Mouse (Mus musculus): ENCODE measurements around the gene BC005624. TPM values are rescaled to one million over a fixed set of nuclear protein-coding genes. Genes with fewer than 3 reads are reported as not detected.
A peak's percentile ranks its signal among the peaks of the same experiment; 100 is the strongest.

Gene BC005624
- polyA plus RNA-seq, 2 experiments = 46.5 to 65.1 TPM

GRCm38 (mm10) chr2:30967352-30968327 lies 14.4 kb downstream of the BC005624 start, which contains the start of gene Tor1a:
TSS of gene Tor1a (minus strand) at chr2:30967933.
- Histone ChIP-seq H3K4me2 (replicated peaks; ENCODE audit: low read depth, low read length, severe bottlenecking) (peak within 1 kb of the TSS; percentile 94), H3K36me3 (ENCODE audit: control insufficient read depth, insufficient read depth, low read length) (peaks cover 38% of the 10 kb centered on the region), H3K4me3 (replicated peaks; ENCODE audit: low read length) (peak within 1 kb of the TSS; percentile 97), H3K27ac (replicated peaks; ENCODE audit: low read depth, low read length) (peak within 1 kb of the TSS; percentile 39), H3K27me3 (ENCODE audit: control insufficient read depth, insufficient read depth, low read length) (no peaks in the 10 kb centered on the region), H3K9me3 (ENCODE audit: control insufficient read depth, low read length) (no peaks in the 10 kb centered on the region), H3K9ac (ENCODE audit: low read depth, low read length, severe bottlenecking) (peak within 1 kb of the TSS; percentile 86), H3K4me1 (ENCODE audit: control insufficient read depth, insufficient read depth, low read length) (peaks cover 10% of the 10 kb centered on the region)
- WGBS = 3% methylated on average over 53 of the region's 59 CpGs
- DNase-seq (ENCODE audit: low spot score) (peak; percentile 94), ATAC-seq (ENCODE audit: low FRiP score, low read depth) (peak; percentile 92)
- peak; percentile 76; the same call in 1 of the 2 replicates for TF ChIP-seq POLR2A (IDR thresholded peaks at IDR 0.05; ENCODE audit: borderline replicate concordance, extremely low read depth, insufficient read depth, insufficient read length)

- WGBS = 20% methylated on average over 16 of the region's 16 CpGs
- ATAC-seq (ENCODE audit: low FRiP score, low read depth) (no peak), DNase-seq (ENCODE audit: low spot score) (no peak)
- Histone ChIP-seq H3K4me3 (replicated peaks; ENCODE audit: low read length) (peak overlapping the region; percentile 97), H3K9ac (ENCODE audit: low read depth, low read length, severe bottlenecking) (peak overlapping the region; percentile 86), H3K4me2 (replicated peaks; ENCODE audit: low read depth, low read length, severe bottlenecking) (peak overlapping the region; percentile 94), H3K4me1 (ENCODE audit: control insufficient read depth, insufficient read depth, low read length) (peaks cover 10% of the 10 kb centered on the region), H3K27me3 (ENCODE audit: control insufficient read depth, insufficient read depth, low read length) (no peaks in the 10 kb centered on the region), H3K36me3 (ENCODE audit: control insufficient read depth, insufficient read depth, low read length) (peaks cover 42% of the 10 kb centered on the region), H3K27ac (replicated peaks; ENCODE audit: low read depth, low read length) (no peak overlapping the region), H3K9me3 (ENCODE audit: control insufficient read depth, low read length) (no peaks in the 10 kb centered on the region)
- TF ChIP-seq POLR2A (IDR thresholded peaks at IDR 0.05; ENCODE audit: borderline replicate concordance, extremely low read depth, insufficient read depth, insufficient read length) = no peak
Measured at GRCm38 (mm10) chr2:30966826-30967225, 15.2 kb downstream of the BC005624 start.

GRCm38 (mm10) chr2:30965627-30966026 lies 16.4 kb downstream of the BC005624 start:
- Histone ChIP-seq H3K4me1 (ENCODE audit: control insufficient read depth, insufficient read depth, low read length) (peaks cover 10% of the 10 kb centered on the region), H3K27ac (replicated peaks; ENCODE audit: low read depth, low read length) (no peak overlapping the region), H3K9me3 (ENCODE audit: control insufficient read depth, low read length) (no peaks in the 10 kb centered on the region), H3K27me3 (ENCODE audit: control insufficient read depth, insufficient read depth, low read length) (no peaks in the 10 kb centered on the region), H3K36me3 (ENCODE audit: control insufficient read depth, insufficient read depth, low read length) (peaks cover 51% of the 10 kb centered on the region), H3K4me3 (replicated peaks; ENCODE audit: low read length) (no peak overlapping the region), H3K4me2 (replicated peaks; ENCODE audit: low read depth, low read length, severe bottlenecking) (no peak overlapping the region), H3K9ac (ENCODE audit: low read depth, low read length, severe bottlenecking) (no peak overlapping the region)
- ATAC-seq (ENCODE audit: low FRiP score, low read depth) (no peak), DNase-seq (ENCODE audit: low spot score) (no peak)
- TF ChIP-seq POLR2A (IDR thresholded peaks at IDR 0.05; ENCODE audit: borderline replicate concordance, extremely low read depth, insufficient read depth, insufficient read length) = no peak
- 90% methylated on average over 8 of the region's 8 CpGs for WGBS

- ATAC-seq (ENCODE audit: low FRiP score, low read depth) (no peak), DNase-seq (ENCODE audit: low spot score) (no peak)
- peaks cover 78% of the 10 kb centered on the region for H3K36me3 ChIP-seq (ENCODE audit: control insufficient read depth, insufficient read depth, low read length)
- no peak overlapping the region for H3K4me3 ChIP-seq (replicated peaks; ENCODE audit: low read length)
- no peak overlapping the region for H3K9ac ChIP-seq (ENCODE audit: low read depth, low read length, severe bottlenecking)
- H3K4me1 ChIP-seq (ENCODE audit: control insufficient read depth, insufficient read depth, low read length) = peaks cover 10% of the 10 kb centered on the region
- no peak for TF ChIP-seq POLR2A (IDR thresholded peaks at IDR 0.05; ENCODE audit: borderline replicate concordance, extremely low read depth, insufficient read depth, insufficient read length)
- no peak overlapping the region for H3K27ac ChIP-seq (replicated peaks; ENCODE audit: low read depth, low read length)
- no peak overlapping the region for H3K4me2 ChIP-seq (replicated peaks; ENCODE audit: low read depth, low read length, severe bottlenecking)
- no peaks in the 10 kb centered on the region for H3K9me3 ChIP-seq (ENCODE audit: control insufficient read depth, low read length)
- no peaks in the 10 kb centered on the region for H3K27me3 ChIP-seq (ENCODE audit: control insufficient read depth, insufficient read depth, low read length)
- 84% methylated on average over 11 of the region's 11 CpGs for WGBS
Measured at GRCm38 (mm10) chr2:30962570-30963254, 19.3 kb downstream of the BC005624 start.

- H3K9ac ChIP-seq (ENCODE audit: low read depth, low read length, severe bottlenecking) = no peak overlapping the region
- no peak for DNase-seq (ENCODE audit: low spot score)
- H3K27me3 ChIP-seq (ENCODE audit: control insufficient read depth, insufficient read depth, low read length) = no peaks in the 10 kb centered on the region
- no peaks in the 10 kb centered on the region; the same call in 1 of the 2 replicates for H3K4me1 ChIP-seq (ENCODE audit: control insufficient read depth, insufficient read depth, low read length)
- no peaks in the 10 kb centered on the region for H3K9me3 ChIP-seq (ENCODE audit: control insufficient read depth, low read length)
- no peak for TF ChIP-seq POLR2A (IDR thresholded peaks at IDR 0.05; ENCODE audit: borderline replicate concordance, extremely low read depth, insufficient read depth, insufficient read length)
- no peak overlapping the region for H3K4me3 ChIP-seq (replicated peaks; ENCODE audit: low read length)
- no peak for ATAC-seq (ENCODE audit: low FRiP score, low read depth)
- H3K27ac ChIP-seq (replicated peaks; ENCODE audit: low read depth, low read length) = no peak overlapping the region
- H3K36me3 ChIP-seq (ENCODE audit: control insufficient read depth, insufficient read depth, low read length) = peaks cover 95% of the 10 kb centered on the region
- WGBS = 55% methylated on average over 5 of the region's 5 CpGs
- H3K4me2 ChIP-seq (replicated peaks; ENCODE audit: low read depth, low read length, severe bottlenecking) = no peak overlapping the region
Measured at GRCm38 (mm10) chr2:30959856-30960255, 22.1 kb downstream of the BC005624 start.

Measured in limb, embryonic 14.5 days (tissue).